Mouse (Mus musculus) small intestine, adult 2 months (tissue): Measurements from ENCODE around the gene Snx29. TPM values are rescaled to one million over a fixed set of nuclear protein-coding genes. Genes with fewer than 3 reads are reported as not detected.
"Not testable (repeated sequence)": the region's sequence is repeated elsewhere in the genome, so short reads cannot be mapped to it uniquely, and the experiment has no call there.

ENCODE experiments used
- H3K27ac ChIP-seq: fragments of 200-500 bp; 2 replicates; pipeline ENCODE4 v1.5.1; 2012; ENCODE audit warnings: low read depth, low read length, control low read depth, inconsistent platforms; ENCODE audit not compliant: insufficient read depth
- H3K27me3 ChIP-seq: fragments of 200-500 bp; 2 replicates; pipeline ENCODE4 v1.6.1; 2012; ENCODE audit warnings: mild to moderate bottlenecking, moderate library complexity, low read length, inconsistent platforms; ENCODE audit not compliant: control insufficient read depth, insufficient read depth
- H3K36me3 ChIP-seq: fragments of 200-500 bp; 2 replicates; pipeline ENCODE4 v1.6.1; 2012; ENCODE audit warnings: mild to moderate bottlenecking, low read length, control low read depth, inconsistent platforms; ENCODE audit not compliant: control insufficient read depth, insufficient read depth
- H3K4me1 ChIP-seq: fragments of 200-500 bp; 2 replicates; pipeline ENCODE4 v1.6.1; 2012; ENCODE audit warnings: low read length, inconsistent platforms, mixed read lengths; ENCODE audit not compliant: control insufficient read depth, insufficient read depth, insufficient read length
- H3K4me3 ChIP-seq: fragments of 200-500 bp; 2 replicates; pipeline ENCODE4 v1.5.1; 2012; ENCODE audit warnings: low read depth, mild to moderate bottlenecking, control low read depth, inconsistent platforms, low read length, moderate library complexity
- CTCF ChIP-seq: fragments of 200-500 bp; IDR thresholded peaks from 2 replicates; pipeline ENCODE4 v1.5.1; 2012; ENCODE audit warnings: low read depth, mild to moderate bottlenecking, control low read depth, inconsistent platforms, low read length, moderate library complexity, mixed read lengths; ENCODE audit not compliant: insufficient replicate concordance, insufficient read length; ENCODE audit errors: extremely low read depth
- POLR2A ChIP-seq: fragments of 200-500 bp; IDR thresholded peaks from 2 replicates; pipeline ENCODE4 v1.6.1; 2012; ENCODE audit warnings: low read depth, mild to moderate bottlenecking, control low read depth, inconsistent platforms, low read length, moderate library complexity
- WGBS: fragments of 180-500 bp; shearing (Covaris S2); methylation state at CpG from one replicate; pipeline ENCODE4 v1.1.7; 2018; 5-methylcytosine and 5-hydroxymethylcytosine counted together
- polyA plus RNA-seq: library from polyadenylated mRNA; depleted of rRNA; stranded (reverse); fragments of >200 nt; gene quantifications from 2 replicates; pipeline ENCODE4 v1.2.3, GENCODE M21; 2012

The Snx29 gene
- polyA plus RNA-seq, 1 experiment: 6.0 TPM

GRCm38 (mm10) chr16:11330081-11330800, 7.5 kb downstream of the Snx29 start:
- Histone ChIP-seq H3K27me3 (no peaks in the 10 kb centered on the region), H3K4me3 (no peak overlapping the region), H3K27ac (peak overlapping the region; percentile 72), H3K36me3 (no peaks in the 10 kb centered on the region), H3K4me1 (peaks cover 27% of the 10 kb centered on the region)
- 62% methylated on average over 3 of the region's 3 CpGs for WGBS
- TF ChIP-seq CTCF: no peak
- no peak for TF ChIP-seq POLR2A

- H3K27ac ChIP-seq: peak overlapping the region; percentile 78
- peaks cover 27% of the 10 kb centered on the region for H3K4me1 ChIP-seq
- 33% methylated on average over 1 of the region's 1 CpGs for WGBS
- no peaks in the 10 kb centered on the region for H3K36me3 ChIP-seq
- H3K4me3 ChIP-seq: no peak overlapping the region
- TF ChIP-seq CTCF (no peak), POLR2A (no peak)
- H3K27me3 ChIP-seq: no peaks in the 10 kb centered on the region
Observed at GRCm38 (mm10) chr16:11331030-11331429, 8.3 kb downstream of the Snx29 start.

GRCm38 (mm10) chr16:11343292-11343815, 20.6 kb downstream of the Snx29 start:
- Histone ChIP-seq H3K4me3 (no peak overlapping the region), H3K36me3 (peaks cover 3% of the 10 kb centered on the region; the same call in 1 of the 2 replicates), H3K27ac (no peak overlapping the region), H3K4me1 (no peaks in the 10 kb centered on the region; the same call in 1 of the 2 replicates), H3K27me3 (no peaks in the 10 kb centered on the region)
- WGBS: 62% methylated on average over 4 of the region's 4 CpGs
- TF ChIP-seq CTCF: no peak

- 78% methylated on average over 7 of the region's 7 CpGs for WGBS
- H3K4me1 ChIP-seq: no peaks in the 10 kb centered on the region
- H3K4me3 ChIP-seq: no peak overlapping the region
- no peak for TF ChIP-seq CTCF
- TF ChIP-seq POLR2A: no peak
- H3K27ac ChIP-seq: no peak overlapping the region
- H3K36me3 ChIP-seq: peaks cover 11% of the 10 kb centered on the region; the same call in 1 of the 2 replicates
- H3K27me3 ChIP-seq: no peaks in the 10 kb centered on the region
Observed at GRCm38 (mm10) chr16:11351903-11352302, 29.2 kb downstream of the Snx29 start.

DNA sequence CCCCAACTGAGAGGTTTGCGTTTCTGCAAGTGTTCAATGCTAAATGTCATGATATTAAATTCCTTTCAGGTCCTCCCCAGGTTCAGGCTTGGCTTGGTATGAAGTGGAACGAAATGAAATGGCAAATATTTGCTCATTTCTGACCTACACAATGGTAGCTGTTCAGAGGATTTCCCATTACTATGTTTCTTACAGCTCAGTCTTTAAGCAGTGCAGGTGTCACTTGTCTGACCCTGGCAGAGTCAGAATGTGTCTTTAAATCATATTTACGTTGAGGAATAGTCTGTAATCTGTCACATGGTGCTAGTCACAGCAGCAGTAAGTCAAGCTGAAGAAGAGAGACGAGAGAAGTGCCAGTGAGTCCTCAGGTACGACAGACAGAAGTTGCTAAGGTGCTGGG, 36.5 kb downstream of the Snx29 start:
- Histone ChIP-seq H3K36me3 (peaks cover 5% of the 10 kb centered on the region; the same call in 1 of the 2 replicates), H3K27ac (no peak overlapping the region), H3K4me1 (peaks cover 6% of the 10 kb centered on the region; the same call in 1 of the 2 replicates), H3K4me3 (no peak overlapping the region), H3K27me3 (no peaks in the 10 kb centered on the region)
- 81% methylated on average over 5 of the region's 5 CpGs for WGBS
- no peak for TF ChIP-seq POLR2A
- no peak for TF ChIP-seq CTCF

- H3K27ac ChIP-seq: no peak overlapping the region
- TF ChIP-seq CTCF (no peak), POLR2A (no peak)
Observed at GRCm38 (mm10) chr16:11359919-11360318, 37.2 kb downstream of the Snx29 start.

GRCm38 (mm10) chr16:11360576-11360975, 37.9 kb downstream of the Snx29 start:
- H3K36me3 ChIP-seq, H3K4me3 ChIP-seq, H3K4me1 ChIP-seq, H3K27me3 ChIP-seq, H3K27ac ChIP-seq: not testable (repeated sequence)
- 57% methylated on average over 2 of the region's 2 CpGs for WGBS

More at GRCm38 (mm10) chr16:11359919-11360318, 37.2 kb downstream of the Snx29 start:
- Histone ChIP-seq H3K36me3 (peaks cover under 1% of the 10 kb centered on the region; the same call in 1 of the 2 replicates), H3K27me3 (no peaks in the 10 kb centered on the region), H3K4me1 (peaks cover 6% of the 10 kb centered on the region; the same call in 1 of the 2 replicates), H3K4me3 (no peak overlapping the region)
- WGBS: 64% methylated on average over 10 of the region's 10 CpGs

DNA sequence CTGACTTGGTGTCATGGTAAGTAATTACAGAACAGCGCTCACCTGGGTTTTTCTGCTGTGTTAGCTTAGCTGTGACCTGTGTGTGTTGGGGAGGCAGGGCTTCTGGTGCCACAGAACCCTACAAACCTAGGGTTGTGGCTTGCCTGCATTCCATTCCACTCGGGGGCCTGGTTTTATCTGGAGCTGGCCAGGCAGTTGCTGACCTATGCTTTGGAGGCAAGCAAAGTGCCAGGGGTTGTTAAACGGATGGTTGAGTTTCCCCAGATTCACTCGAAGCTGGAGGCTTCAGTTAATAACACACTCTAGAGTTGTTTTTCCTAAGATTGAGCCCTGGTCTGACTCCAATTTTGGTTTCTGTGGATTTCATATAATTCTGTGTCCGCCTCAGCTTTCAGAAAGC, 42.9 kb downstream of the Snx29 start:
- TF ChIP-seq POLR2A (no peak), CTCF (no peak)
- no peaks in the 10 kb centered on the region for H3K27me3 ChIP-seq
- no peak overlapping the region for H3K27ac ChIP-seq
- 77% methylated on average over 5 of the region's 5 CpGs for WGBS
- H3K4me3 ChIP-seq: no peak overlapping the region
- no peaks in the 10 kb centered on the region; the same call in 1 of the 2 replicates for H3K36me3 ChIP-seq
- peaks cover 20% of the 10 kb centered on the region for H3K4me1 ChIP-seq
